Mouse (Mus musculus): ENCODE results near the gene Ptk7.

Gene Ptk7

DNA sequence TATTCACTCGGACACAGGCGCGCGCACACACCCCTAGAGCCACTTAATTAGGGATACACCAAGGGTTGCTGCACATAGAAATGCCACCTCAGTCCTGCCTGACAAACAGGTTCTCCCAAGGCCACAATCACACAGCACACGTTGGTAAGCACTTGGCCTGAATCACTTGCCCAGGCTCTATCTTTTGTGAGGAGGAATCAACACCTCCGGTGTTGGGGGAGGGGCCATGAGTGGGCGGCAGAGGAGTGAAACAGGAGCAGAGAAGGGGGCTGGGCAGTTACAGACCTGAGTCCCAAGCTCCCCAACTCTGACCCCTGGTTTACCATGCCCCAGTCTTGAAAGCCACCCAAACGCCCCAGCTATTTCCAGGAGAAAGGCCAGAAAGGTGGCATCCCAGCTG, 82.3 kb downstream of the Ptk7 start:
- no peak for TF ChIP-seq GATA4 (IDR thresholded peaks at IDR 0.05; ENCODE audit: insufficient replicate concordance, low read length)

DNA sequence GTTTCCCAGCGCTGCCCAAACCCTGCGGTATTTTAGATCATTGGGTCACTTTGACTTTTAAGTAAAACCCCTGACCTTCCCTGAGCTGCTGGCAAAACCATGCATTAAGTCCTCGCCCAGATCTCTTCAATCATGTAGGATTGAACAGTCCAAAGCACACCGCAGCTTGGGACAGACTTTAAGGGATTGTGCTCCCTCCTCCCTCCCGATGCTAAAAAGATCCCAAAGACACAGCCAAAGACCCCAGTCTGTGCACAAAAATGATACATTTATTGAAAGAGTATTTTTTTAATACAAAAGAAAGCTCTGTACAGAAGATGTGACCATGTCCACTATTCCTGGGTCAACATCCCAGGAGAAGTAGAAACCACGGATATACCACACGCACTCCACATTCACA, 82.7 kb downstream of the Ptk7 start:
- no peak for TF ChIP-seq GATA4 (IDR thresholded peaks at IDR 0.05; ENCODE audit: insufficient replicate concordance, low read length)

DNA sequence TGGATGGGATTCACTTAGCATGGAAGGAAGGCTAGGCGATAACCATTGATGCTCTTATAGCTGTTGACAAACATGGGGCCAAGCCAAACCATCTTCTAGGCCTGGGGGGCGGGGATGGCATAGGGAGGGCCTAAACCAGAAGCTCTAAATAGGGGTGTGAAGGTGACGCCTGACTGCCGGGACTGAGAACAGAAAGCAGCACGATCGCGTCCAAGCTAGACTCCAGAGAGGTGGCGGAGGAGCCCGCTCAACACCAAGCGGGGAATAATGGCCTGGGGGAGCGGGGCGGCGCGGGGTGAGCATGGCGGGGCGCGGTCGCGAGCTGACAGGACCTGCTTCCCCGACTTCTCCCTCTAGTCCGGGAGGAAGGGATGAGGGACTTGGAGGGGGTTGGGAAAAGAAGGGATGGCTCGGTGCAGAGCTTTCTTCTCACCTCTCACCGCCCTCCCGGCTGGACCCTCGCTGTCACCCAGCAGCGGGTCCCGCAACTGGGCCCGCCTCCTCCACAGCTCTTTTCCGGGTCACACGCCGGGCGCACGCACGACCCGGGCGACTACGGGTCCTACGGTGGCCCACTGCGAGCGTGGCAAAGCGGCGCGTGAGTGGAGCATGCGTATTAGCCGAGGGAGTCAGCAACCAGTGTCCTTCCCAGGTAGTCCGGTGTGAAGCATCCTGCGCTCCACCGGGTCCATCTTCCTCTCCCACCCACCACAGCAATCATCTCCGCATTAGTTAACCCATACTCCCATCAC, 83.3 kb downstream of the Ptk7 start, which contains the start of gene Cul9:
Cul9 (minus strand) TSS at position 576 of the 752 bp plus-strand sequence.
- no peak; the same call in 1 of the 2 replicates for TF ChIP-seq GATA4 (IDR thresholded peaks at IDR 0.05; ENCODE audit: insufficient replicate concordance, low read length)

DNA sequence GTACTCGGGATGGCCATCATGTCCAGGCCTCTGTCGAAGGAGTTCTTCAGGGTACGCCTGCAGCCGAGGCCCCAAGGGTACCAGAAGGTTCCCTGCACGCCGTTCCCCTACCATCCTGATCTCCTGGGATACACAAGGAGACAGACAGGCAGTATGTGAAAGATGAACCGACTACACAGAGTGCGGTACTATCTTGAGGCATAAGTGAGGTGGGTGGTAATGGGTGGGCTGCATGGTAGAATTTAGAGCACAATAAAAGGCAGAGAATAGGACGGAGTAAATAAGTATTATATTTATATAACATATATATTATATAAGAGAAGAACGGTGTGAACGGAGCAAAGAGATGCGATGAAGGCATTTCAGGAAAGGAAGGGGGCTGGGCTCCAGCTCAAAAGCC, 85.6 kb downstream of the Ptk7 start:
- no peak for TF ChIP-seq GATA4 (IDR thresholded peaks at IDR 0.05; ENCODE audit: insufficient replicate concordance, low read length)

DNA sequence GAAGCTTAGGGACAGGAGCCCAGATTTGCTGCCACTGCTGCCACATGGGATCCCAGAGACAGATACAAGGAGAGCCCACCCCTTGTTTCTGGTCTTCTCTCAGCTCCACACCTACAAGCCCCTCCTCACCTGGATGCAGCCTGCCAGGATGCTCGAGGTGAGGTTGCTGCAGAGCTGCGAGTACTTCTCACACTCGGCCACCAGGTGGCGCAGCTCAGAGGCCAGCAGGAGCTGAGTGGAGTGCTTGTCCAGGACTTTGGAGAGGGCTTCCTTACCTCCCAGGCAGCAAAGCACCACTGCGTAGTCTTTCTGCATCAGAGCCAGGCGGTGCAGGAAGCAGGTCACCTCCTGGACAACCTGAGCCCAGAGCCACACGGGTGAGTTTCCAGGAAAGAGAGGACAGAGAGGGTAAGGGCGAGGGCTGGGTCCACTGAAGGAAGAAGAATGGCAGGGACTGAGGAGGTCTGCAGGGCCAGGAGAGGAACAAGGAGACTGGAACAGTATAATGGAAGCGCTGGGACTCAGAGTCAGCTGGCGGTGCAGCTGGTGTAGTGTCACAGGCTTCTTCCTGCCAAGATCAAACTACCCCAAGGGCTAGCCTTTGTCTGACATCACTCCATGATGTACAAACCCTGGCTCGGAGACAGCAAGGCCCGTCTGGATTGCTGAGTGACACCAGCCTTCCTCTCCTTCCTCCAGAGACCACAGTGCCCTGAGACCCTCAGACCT, 103.6 kb downstream of the Ptk7 start:
- TF ChIP-seq GATA4 (IDR thresholded peaks at IDR 0.05; ENCODE audit: insufficient replicate concordance, low read length) = no peak

DNA sequence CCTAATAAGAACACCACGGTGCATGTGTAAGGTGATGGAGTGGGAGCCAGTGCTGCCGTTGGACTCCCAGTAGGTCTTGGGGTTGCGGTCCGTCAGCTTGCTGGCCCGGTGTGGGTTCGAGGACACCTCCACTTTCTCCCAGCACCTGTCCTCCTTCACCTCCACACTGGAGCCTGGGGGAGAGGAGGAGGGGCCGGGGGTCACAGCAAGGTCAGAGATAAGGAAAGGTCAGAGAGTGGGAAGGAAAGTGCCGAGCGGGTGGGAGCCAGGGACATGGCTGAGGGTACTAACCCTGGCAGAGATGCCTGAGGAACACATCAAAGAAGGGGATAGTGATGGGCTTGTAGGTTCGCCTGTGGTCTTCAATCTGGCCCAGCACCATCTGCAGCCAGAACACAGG, 104.2 kb downstream of the Ptk7 start:
- no peak for TF ChIP-seq GATA4 (IDR thresholded peaks at IDR 0.05; ENCODE audit: insufficient replicate concordance, low read length)

DNA sequence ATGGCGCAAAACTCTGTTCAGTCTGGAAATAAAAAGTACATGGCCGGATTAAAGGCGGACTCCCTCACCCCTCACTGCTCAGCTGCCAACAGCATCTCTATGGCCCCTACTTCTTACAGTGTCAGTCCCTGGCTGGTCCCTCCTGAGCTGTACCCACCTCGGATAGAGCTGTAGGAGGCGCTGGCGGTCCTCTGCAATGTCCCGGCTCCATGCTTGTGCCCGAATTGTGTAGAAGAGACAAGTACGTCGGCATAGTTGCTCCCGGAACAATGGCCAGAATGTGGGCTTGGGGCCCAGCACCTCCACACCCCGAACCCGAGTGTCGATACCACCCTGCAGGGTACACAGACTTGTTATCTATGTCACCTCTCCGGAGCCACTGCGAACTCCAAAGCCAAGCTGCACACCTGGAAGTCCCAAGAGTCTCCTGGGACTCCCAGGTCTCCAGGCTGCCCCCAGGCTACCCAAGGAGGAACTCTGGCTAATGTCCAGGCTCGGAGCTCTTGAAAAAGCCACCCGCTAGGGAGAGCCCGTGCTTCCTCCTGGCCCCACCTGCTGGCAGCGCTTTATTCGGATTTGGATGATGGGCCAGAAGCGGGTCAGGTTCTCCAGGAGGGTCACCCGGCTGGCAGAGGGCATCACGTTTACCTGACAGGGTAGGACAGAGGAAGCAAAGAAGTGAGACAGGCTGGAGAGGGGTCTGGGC, 107.2 kb downstream of the Ptk7 start:
- no peak for TF ChIP-seq GATA4 (IDR thresholded peaks at IDR 0.05; ENCODE audit: insufficient replicate concordance, low read length)

DNA sequence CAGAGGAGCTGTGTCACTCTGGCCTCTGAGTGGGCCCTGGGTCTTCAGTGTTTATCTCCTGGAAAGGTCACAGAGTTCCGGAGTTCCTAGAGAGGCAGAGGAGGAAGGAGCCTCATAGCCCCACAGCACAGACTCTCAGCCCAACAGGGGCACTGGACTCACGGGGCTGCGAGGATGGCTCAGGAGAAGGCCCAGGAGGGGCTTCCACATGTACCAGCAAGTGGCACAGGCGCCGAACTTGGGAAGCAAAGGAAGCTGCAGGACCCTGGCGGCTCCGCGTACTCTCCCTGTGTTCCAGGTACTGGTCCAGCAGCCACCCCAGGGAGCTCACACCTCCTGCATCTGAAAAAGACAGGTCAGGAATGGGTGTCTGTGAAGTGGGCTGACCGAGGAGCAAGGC, 108.1 kb downstream of the Ptk7 start:
- TF ChIP-seq GATA4 (IDR thresholded peaks at IDR 0.05; ENCODE audit: insufficient replicate concordance, low read length) = no peak

DNA sequence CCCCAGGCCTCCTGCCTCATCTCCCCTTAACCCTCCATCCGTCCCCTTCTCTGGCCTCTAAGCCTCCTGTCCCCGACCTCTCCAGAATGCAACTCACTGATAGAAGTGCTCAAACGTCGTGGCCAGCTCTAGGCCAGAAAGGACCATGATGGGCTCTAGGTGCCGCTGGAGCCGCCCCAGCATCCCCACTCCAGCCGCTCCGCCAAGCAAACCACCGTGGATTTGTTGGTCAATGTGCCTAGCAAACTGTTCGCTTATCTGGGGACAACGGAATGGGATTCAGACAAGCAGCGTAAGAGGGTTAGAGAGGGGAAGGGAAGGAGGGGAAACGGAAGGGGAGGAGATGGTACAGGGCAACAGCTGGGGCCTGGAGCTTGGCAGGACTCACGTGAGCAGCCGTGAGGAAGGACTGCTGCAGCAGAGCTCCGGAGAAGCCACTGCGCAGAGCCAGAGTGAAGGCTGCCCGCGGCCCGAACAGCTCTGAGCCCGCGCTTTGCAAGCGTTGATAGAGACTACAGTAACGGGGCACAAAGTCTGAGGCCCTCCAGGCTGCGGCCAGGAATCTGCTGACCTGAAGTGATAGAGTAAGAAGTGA, 108.8 kb downstream of the Ptk7 start:
- TF ChIP-seq GATA4 (IDR thresholded peaks at IDR 0.05; ENCODE audit: insufficient replicate concordance, low read length) = no peak

DNA sequence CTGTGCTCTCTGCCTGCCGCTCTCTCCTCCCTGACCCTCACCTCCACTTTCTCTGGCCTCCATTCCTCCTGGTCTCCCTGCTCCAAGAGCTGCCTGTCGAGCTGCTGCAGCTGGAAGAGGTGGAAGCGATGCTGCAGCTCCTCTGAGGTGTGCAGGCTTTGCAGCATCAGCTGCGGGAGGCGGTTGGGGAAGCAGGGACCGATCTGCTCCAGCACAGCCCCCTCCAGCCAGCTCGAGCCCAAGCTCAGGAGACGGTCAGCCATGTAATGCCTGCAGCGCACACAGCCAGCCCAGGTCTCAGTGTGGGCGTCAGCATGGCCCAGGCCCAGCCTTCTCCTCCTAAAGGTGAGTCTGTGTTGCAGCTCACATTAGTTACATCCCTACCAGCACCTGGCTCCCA, 109.3 kb downstream of the Ptk7 start:
- no peak for TF ChIP-seq GATA4 (IDR thresholded peaks at IDR 0.05; ENCODE audit: insufficient replicate concordance, low read length)

Data from liver, adult (tissue).